Mouse (Mus musculus) cerebellum, adult 8-10 months (tissue): Measurements from ENCODE around the gene 4930558K02Rik.

Source experiments
- DNase-seq: peaks from one replicate; pipeline ENCODE4 v3.0.0; 2022

Gene 4930558K02Rik

GRCm38 (mm10) chr1:161900129-161900528, 79.3 kb downstream of the 4930558K02Rik start:
- no peak for DNase-seq

GRCm38 (mm10) chr1:161897235-161897634, 82.2 kb downstream of the 4930558K02Rik start:
- DNase-seq, result no peak

GRCm38 (mm10) chr1:161896130-161896529, 83.3 kb downstream of the 4930558K02Rik start:
- DNase-seq, result no peak

GRCm38 (mm10) chr1:161895014-161895413, 84.4 kb downstream of the 4930558K02Rik start:
- no peak for DNase-seq

GRCm38 (mm10) chr1:161894553-161894952, 84.9 kb downstream of the 4930558K02Rik start:
- no peak for DNase-seq

GRCm38 (mm10) chr1:161894126-161894525, 85.3 kb downstream of the 4930558K02Rik start:
- DNase-seq, result no peak
